ENCODE assay signal across 21 mouse cellular contexts in the genomic region with DNA sequence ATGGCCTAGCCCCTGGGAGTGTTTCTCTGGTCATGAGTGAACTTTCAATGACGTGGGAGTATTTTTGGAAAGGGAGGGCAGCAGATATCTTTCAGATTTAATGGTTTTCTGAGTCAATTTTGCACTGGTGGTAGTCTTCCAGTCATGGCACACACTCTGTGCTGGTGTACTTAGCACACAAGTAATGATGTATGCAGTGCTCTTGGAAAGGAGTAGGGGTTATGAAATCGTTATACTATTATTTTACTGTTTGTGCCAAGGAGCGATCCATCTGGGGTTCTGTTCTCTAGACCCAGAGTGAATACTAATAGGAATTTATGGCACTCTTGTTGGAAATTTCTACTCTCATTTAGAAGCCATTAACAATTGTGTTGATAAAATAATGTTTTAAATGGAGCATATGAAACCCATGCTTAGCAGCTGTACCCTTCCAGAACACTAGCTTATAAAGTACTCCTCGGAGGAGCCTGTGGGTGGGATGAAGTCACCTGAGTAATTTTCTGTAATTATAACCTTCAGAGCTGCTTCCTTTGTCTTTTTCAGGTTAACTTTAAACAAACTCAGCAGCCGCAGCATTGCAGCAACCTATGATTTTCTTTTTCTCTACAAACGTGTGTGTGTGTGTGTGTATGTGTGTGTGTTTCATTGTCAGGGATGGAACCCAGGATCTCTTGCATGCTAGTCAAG. TPM values are rescaled to one million over a fixed set of nuclear protein-coding genes. Genes with fewer than 3 reads are reported as not detected.
A peak's percentile ranks its signal among the peaks of the same experiment; 100 is the strongest.
DNase-seq lines count a peak whose midpoint lies in the region; ATAC-seq and TF ChIP-seq lines count a peak whose summit lies in the region.
"Had no signal": no experiment of that assay in that cellular context is flagged by ENCODE, and none has a peak within 500 bp of the region (broad histone marks: within the 10 kb centered on the region; RNA-seq: fewer than 3 reads in every experiment).

No protein-coding gene starts in this region.

- no peak for TF ChIP-seq EP300 in liver, postnatal 0 days (IDR thresholded peaks at IDR 0.05; ENCODE audit: low read depth)

- DNase-seq in heart, postnatal 36 days, result no peak
- no peak for DNase-seq in liver, embryonic 11.5 days (ENCODE audit: low spot score)
- no peak for DNase-seq in liver, postnatal 0 days
- DNase-seq in NIH3T3 (ENCODE audit: low read depth), result peak; percentile 33
- no peak for DNase-seq in kidney, postnatal 36 days
- no peak for DNase-seq in ovary, postnatal 14 days (ENCODE audit: low spot score)
- DNase-seq: adrenal gland, adult 2 months; B cell, adult 2 months; cerebellum, adult 8-10 months; kidney, adult 8-10 months; kidney, postnatal 25 days; right cerebral cortex, postnatal 4 days; thymus, postnatal 14 days had no signal

- peaks cover 60% of the 10 kb centered on the region for H3K4me1 ChIP-seq in heart, embryonic 13.5 days
- H3K4me1 ChIP-seq in liver, embryonic 11.5 days (replicated peaks; ENCODE audit: control insufficient read depth, insufficient read depth, low read length), result peaks cover 24% of the 10 kb centered on the region
- peaks cover 16% of the 10 kb centered on the region for H3K4me1 ChIP-seq in liver, postnatal 0 days (ENCODE audit: insufficient read depth)
- H3K4me1 ChIP-seq in neural tube, embryonic 14.5 days (ENCODE audit: control insufficient read depth, insufficient read depth, low read length), result no peaks in the 10 kb centered on the region
- H3K4me1 ChIP-seq: hindbrain, embryonic 12.5 days had no signal

- intact Hi-C loops in heart, postnatal 36 days (cut with DNase I), result no loop called here

- no peak overlapping the region for H3K4me3 ChIP-seq in heart, embryonic 13.5 days
- H3K4me3 ChIP-seq in liver, embryonic 11.5 days (ENCODE audit: low read depth, low read length), result no peak overlapping the region
- no peak overlapping the region for H3K4me3 ChIP-seq in liver, postnatal 0 days (ENCODE audit: low read depth, low read length)
- no peak overlapping the region for H3K4me3 ChIP-seq in neural tube, embryonic 14.5 days (ENCODE audit: low read depth, low read length)
- H3K4me3 ChIP-seq: erythroblast, embryonic 14.5 days; heart, embryonic 15.5 days; hindbrain, embryonic 12.5 days; limb, embryonic 13.5 days; midbrain, embryonic 10.5 days had no signal

- WGBS in heart, embryonic 13.5 days, result 73% methylated on average over 6 of the region's 6 CpGs
- 72% methylated on average over 6 of the region's 6 CpGs for WGBS in liver, embryonic 11.5 days
- WGBS in liver, postnatal 0 days (ENCODE audit: insufficient replicate concordance), result 76% methylated on average over 6 of the region's 6 CpGs
- WGBS in neural tube, embryonic 14.5 days, result 53% methylated on average over 6 of the region's 6 CpGs

- H3K4me2 ChIP-seq in heart, embryonic 13.5 days, result no peak overlapping the region
- H3K4me2 ChIP-seq in liver, embryonic 11.5 days, result 0 out of 2 replicates have a peak overlapping the region, but pooled peaks have one; percentile 25
- no peak overlapping the region for H3K4me2 ChIP-seq in liver, postnatal 0 days (ENCODE audit: low read depth, low read length)
- H3K4me2 ChIP-seq in neural tube, embryonic 14.5 days (ENCODE audit: low read depth, low read length), result no peak overlapping the region
- H3K4me2 ChIP-seq: heart, embryonic 15.5 days; hindbrain, embryonic 12.5 days; limb, embryonic 13.5 days had no signal

- no peaks in the 10 kb centered on the region for H3K27me3 ChIP-seq in heart, embryonic 13.5 days (replicated peaks)
- H3K27me3 ChIP-seq in liver, embryonic 11.5 days (replicated peaks; ENCODE audit: control insufficient read depth, insufficient read depth, low read length), result no peaks in the 10 kb centered on the region
- no peaks in the 10 kb centered on the region for H3K27me3 ChIP-seq in liver, postnatal 0 days (ENCODE audit: insufficient read depth, low read length)
- no peaks in the 10 kb centered on the region for H3K27me3 ChIP-seq in neural tube, embryonic 14.5 days (ENCODE audit: control insufficient read depth, insufficient read depth, low read length)
- H3K27me3 ChIP-seq: heart, embryonic 15.5 days; hindbrain, embryonic 12.5 days; limb, embryonic 13.5 days had no signal

- 0 out of 2 replicates have a peak overlapping the region, but pooled peaks have one; percentile 6 for H3K27ac ChIP-seq in heart, embryonic 13.5 days (replicated peaks)
- no peak overlapping the region for H3K27ac ChIP-seq in liver, embryonic 11.5 days (ENCODE audit: low read depth, low read length)
- no peak overlapping the region for H3K27ac ChIP-seq in liver, postnatal 0 days (ENCODE audit: low read depth)
- H3K27ac ChIP-seq in neural tube, embryonic 14.5 days (ENCODE audit: low read depth, low read length), result no peak overlapping the region
- H3K27ac ChIP-seq: hindbrain, embryonic 12.5 days; limb, embryonic 13.5 days; midbrain, embryonic 10.5 days; stomach, postnatal 0 days had no signal

- no peak for ATAC-seq in heart, embryonic 13.5 days (ENCODE audit: extremely low read depth, insufficient number of reproducible peaks, low FRiP score, low TSS enrichment)
- no peak for ATAC-seq in liver, embryonic 11.5 days (replicated peaks; ENCODE audit: low FRiP score)
- no peak for ATAC-seq in liver, postnatal 0 days
- ATAC-seq in neural tube, embryonic 14.5 days (ENCODE audit: low read depth), result peak; percentile 57; the same call in 1 of the 2 replicates

- no peaks in the 10 kb centered on the region for H3K36me3 ChIP-seq in heart, embryonic 13.5 days
- no peaks in the 10 kb centered on the region for H3K36me3 ChIP-seq in liver, embryonic 11.5 days (ENCODE audit: control insufficient read depth, insufficient read depth, low read length)
- H3K36me3 ChIP-seq in liver, postnatal 0 days (replicated peaks; ENCODE audit: insufficient read depth, low read length), result no peaks in the 10 kb centered on the region
- no peaks in the 10 kb centered on the region for H3K36me3 ChIP-seq in neural tube, embryonic 14.5 days (ENCODE audit: control insufficient read depth, insufficient read depth, low read length)
- H3K36me3 ChIP-seq: heart, embryonic 15.5 days; hindbrain, embryonic 12.5 days; limb, embryonic 13.5 days; midbrain, embryonic 10.5 days had no signal

- H3K9ac ChIP-seq in heart, embryonic 13.5 days, result no peak overlapping the region
- H3K9ac ChIP-seq in liver, embryonic 11.5 days (ENCODE audit: low read depth, low read length), result no peak overlapping the region
- no peak overlapping the region for H3K9ac ChIP-seq in liver, postnatal 0 days (replicated peaks)
- no peak overlapping the region for H3K9ac ChIP-seq in neural tube, embryonic 14.5 days (replicated peaks; ENCODE audit: low read depth, low read length)
- H3K9ac ChIP-seq: heart, embryonic 15.5 days; hindbrain, embryonic 12.5 days; limb, embryonic 13.5 days had no signal

- no peaks in the 10 kb centered on the region for H3K9me3 ChIP-seq in heart, embryonic 13.5 days
- H3K9me3 ChIP-seq in liver, embryonic 11.5 days (ENCODE audit: control insufficient read depth, low read length), result no peaks in the 10 kb centered on the region
- no peaks in the 10 kb centered on the region for H3K9me3 ChIP-seq in liver, postnatal 0 days (ENCODE audit: low read length)
- H3K9me3 ChIP-seq in neural tube, embryonic 14.5 days (ENCODE audit: control insufficient read depth, low read length), result no peaks in the 10 kb centered on the region
- H3K9me3 ChIP-seq: heart, embryonic 15.5 days; hindbrain, embryonic 12.5 days; limb, embryonic 13.5 days; midbrain, embryonic 10.5 days had no signal

- no peak for TF ChIP-seq CTCF in liver, postnatal 0 days (IDR thresholded peaks at IDR 0.05; ENCODE audit: low read depth)

RNA-seq across cellular contexts. Expression of gene Borcs5, which starts 30.0 kb away (rescaled TPM):
- 12.7 and 14.4 TPM in 2 replicates for polyA plus RNA-seq in heart, embryonic 13.5 days (2015; fragmentation: Nextera tagmentation; extraction: Ambion mirVana)
- total RNA-seq in heart, postnatal 36 days (2021), result 10 to 100 TPM in 1 of 2 experiments, 1 to 10 TPM in 1; 9.9 to 10.2 TPM
- 18.0 and 19.0 TPM in 2 replicates for polyA plus RNA-seq in liver, embryonic 11.5 days (2014; fragmentation: Nextera tagmentation; extraction: Ambion mirVana)
- polyA plus RNA-seq in liver, postnatal 0 days (2015; fragmentation: Nextera tagmentation; extraction: Ambion mirVana), result 8.2 and 8.3 TPM in 2 replicates
- 51.5 and 53.6 TPM in 2 replicates for polyA plus RNA-seq in neural tube, embryonic 14.5 days (2014; fragmentation: Nextera tagmentation; extraction: Ambion mirVana)

RNA-seq across cellular contexts. Expression of gene Mansc1, which starts 37.0 kb away (rescaled TPM):
- 5.9 and 6.1 TPM in 2 replicates for polyA plus RNA-seq in heart, embryonic 13.5 days (2015; fragmentation: Nextera tagmentation; extraction: Ambion mirVana)
- total RNA-seq in heart, postnatal 36 days (2021), result 1 to 10 TPM; 4.6 to 5.1 TPM
- polyA plus RNA-seq in liver, embryonic 11.5 days (2014; fragmentation: Nextera tagmentation; extraction: Ambion mirVana), result 1.0 and 1.9 TPM in 2 replicates
- 1.6 TPM in 2 replicates for polyA plus RNA-seq in liver, postnatal 0 days (2015; fragmentation: Nextera tagmentation; extraction: Ambion mirVana)
- 0.71 and 1.2 TPM in 2 replicates for polyA plus RNA-seq in neural tube, embryonic 14.5 days (2014; fragmentation: Nextera tagmentation; extraction: Ambion mirVana)
- polyA plus RNA-seq: erythroblast, embryonic 14.5 days had no signal
